Mouse (Mus musculus) heart, embryonic 14.5 days (tissue): ENCODE results near the gene Polr1c. TPM values are rescaled to one million over a fixed set of nuclear protein-coding genes. Genes with fewer than 3 reads are reported as not detected.

ENCODE experiments used
- ATAC-seq: fragments of 200-750 bp; cut with Nextera tagmentation; 2 replicates; pipeline ENCODE4 v1.8.0; 2017; ENCODE audit warnings: low read depth, moderate TSS enrichment; ENCODE audit not compliant: insufficient number of reproducible peaks, insufficient read depth, low FRiP score
- H3K27ac ChIP-seq, 2 experiments: fragments of 200-500 bp in 1 of 2; fragments of 300-500 bp in 1 of 2; sonication (generic) in 1 of 2; replicated peaks in 1 of 2; 2 replicates each; pipeline ENCODE4 v1.5.1; 2012 to 2014; ENCODE audit warnings: low read depth in 2 of 2, low read length in 2 of 2, control low read depth in 1 of 2, mild to moderate bottlenecking in 1 of 2, mixed read lengths in 1 of 2; ENCODE audit not compliant: control insufficient read depth in 1 of 2, insufficient read depth in 1 of 2
- H3K27me3 ChIP-seq: fragments of 300-500 bp; sonication (generic); 2 replicates; pipeline ENCODE4 v1.6.1; 2014; ENCODE audit warnings: mild to moderate bottlenecking, low read length, control low read depth; ENCODE audit not compliant: control insufficient read depth, insufficient read depth
- H3K36me3 ChIP-seq: fragments of 300-500 bp; sonication (generic); 2 replicates; pipeline ENCODE4 v1.6.1; 2014; ENCODE audit warnings: mild to moderate bottlenecking, control low read depth, low read length, mixed read lengths; ENCODE audit not compliant: control insufficient read depth, insufficient read depth
- H3K4me1 ChIP-seq, 2 experiments: fragments of 200-500 bp in 1 of 2; fragments of 300-500 bp in 1 of 2; sonication (generic) in 1 of 2; 2 replicates each; pipeline ENCODE4 v1.6.1; 2012 to 2014; ENCODE audit warnings: low read length in 2 of 2, control low read depth in 1 of 2, mixed read lengths in 1 of 2; ENCODE audit not compliant: control insufficient read depth in 2 of 2, insufficient read depth in 2 of 2
- H3K4me2 ChIP-seq: fragments of 300-500 bp; sonication (generic); 2 replicates; pipeline ENCODE4 v1.6.1; 2014; ENCODE audit warnings: mild to moderate bottlenecking, low read length
- H3K4me3 ChIP-seq, 2 experiments: fragments of 200-500 bp in 1 of 2; fragments of 300-500 bp in 1 of 2; sonication (generic) in 1 of 2; 2 replicates each; pipeline ENCODE4 v1.5.1; 2012 to 2014; ENCODE audit warnings: low read length in 2 of 2, mild to moderate bottlenecking in 2 of 2, control low read depth in 1 of 2, low read depth in 1 of 2, moderate library complexity in 1 of 2; ENCODE audit not compliant: control insufficient read depth in 1 of 2, insufficient read depth in 1 of 2
- H3K9ac ChIP-seq: fragments of 300-500 bp; sonication (generic); 2 replicates; pipeline ENCODE4 v1.6.1; 2014; ENCODE audit warnings: mild to moderate bottlenecking, low read length
- H3K9me3 ChIP-seq: fragments of 300-500 bp; sonication (generic); 2 replicates; pipeline ENCODE4 v1.6.1; 2016; ENCODE audit warnings: low read length, control low read depth; ENCODE audit not compliant: control insufficient read depth
- WGBS: fragments of 180-500 bp; shearing (Covaris S2); extraction: QIAGEN DNeasy Blood & Tissue Kit; methylation state at CpG from one replicate; pipeline ENCODE4 v1.1.7; 2014; 5-methylcytosine and 5-hydroxymethylcytosine counted together
- polyA plus RNA-seq: library from polyadenylated mRNA; unstranded; fragments of >200 nt; fragmentation: Nextera tagmentation; extraction: Ambion mirVana; gene quantifications from 2 replicates; pipeline ENCODE4 v1.2.1, GENCODE M21; 2014

Polr1c gene
- polyA plus RNA-seq, 1 experiment from 2014 or later: 48.7 TPM

DNA sequence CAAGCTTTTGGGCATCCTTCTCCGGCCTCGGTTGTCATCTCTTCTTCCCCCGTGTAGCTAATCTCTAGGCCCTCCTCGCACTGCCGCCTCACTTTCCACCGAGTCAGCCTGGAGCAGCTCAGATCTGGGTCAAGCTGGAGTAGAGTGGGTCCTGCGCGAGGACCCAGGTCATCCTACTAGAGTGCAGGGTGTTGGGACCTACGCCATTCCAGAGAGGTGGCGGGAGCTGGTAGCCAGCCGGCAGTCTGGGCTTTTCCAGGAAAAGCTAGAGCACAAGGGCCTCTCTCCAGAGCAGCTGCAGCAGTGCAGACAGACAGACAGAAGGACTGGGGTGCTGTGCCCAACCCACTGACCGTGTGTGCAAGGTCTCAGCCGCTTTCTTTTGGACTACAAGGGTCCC is 5.6 kb downstream of the Polr1c start:
- peaks cover 84% of the 10 kb centered on the region for H3K36me3 ChIP-seq
- no peaks in the 10 kb centered on the region for H3K27me3 ChIP-seq
- H3K9me3 ChIP-seq: no peaks in the 10 kb centered on the region
- no peak overlapping the region for H3K9ac ChIP-seq
- WGBS: 85% methylated on average over 13 of the region's 13 CpGs
- H3K4me1 ChIP-seq: peaks cover 15 to 20% of the 10 kb centered on the region in 2 experiments
- H3K27ac ChIP-seq: no peak overlapping the region
- no peak overlapping the region for H3K4me2 ChIP-seq
- no peak overlapping the region for H3K4me3 ChIP-seq
- ATAC-seq: no peak

DNA sequence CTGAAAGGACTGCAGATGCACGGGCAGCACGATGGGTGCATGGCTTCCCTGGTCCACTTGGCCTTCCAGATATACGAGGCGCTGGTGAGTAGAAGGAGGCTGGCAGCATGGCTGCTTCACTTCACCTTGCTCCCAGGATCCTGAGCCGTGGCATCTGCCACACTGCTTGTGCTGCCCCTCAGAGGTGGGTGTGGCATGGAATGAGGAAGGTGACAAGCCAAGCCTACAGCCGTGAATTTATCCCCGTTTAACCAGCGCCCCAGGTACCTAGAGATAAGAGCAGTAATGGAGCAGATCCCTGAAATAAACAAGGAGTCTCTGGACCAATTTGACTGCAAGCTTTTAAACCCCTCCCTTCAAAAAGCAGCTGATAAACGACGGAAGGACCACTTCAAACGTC is 6.4 kb downstream of the Polr1c start:
- ATAC-seq: no peak
- Histone ChIP-seq H3K9ac (no peak overlapping the region), H3K27ac (no peak overlapping the region), H3K4me3 (no peak overlapping the region), H3K4me1 (peaks cover 10 to 12% of the 10 kb centered on the region in 2 experiments), H3K27me3 (no peaks in the 10 kb centered on the region), H3K9me3 (no peaks in the 10 kb centered on the region), H3K36me3 (peaks cover 90% of the 10 kb centered on the region), H3K4me2 (no peak overlapping the region)
- 51% methylated on average over 11 of the region's 11 CpGs for WGBS

DNA sequence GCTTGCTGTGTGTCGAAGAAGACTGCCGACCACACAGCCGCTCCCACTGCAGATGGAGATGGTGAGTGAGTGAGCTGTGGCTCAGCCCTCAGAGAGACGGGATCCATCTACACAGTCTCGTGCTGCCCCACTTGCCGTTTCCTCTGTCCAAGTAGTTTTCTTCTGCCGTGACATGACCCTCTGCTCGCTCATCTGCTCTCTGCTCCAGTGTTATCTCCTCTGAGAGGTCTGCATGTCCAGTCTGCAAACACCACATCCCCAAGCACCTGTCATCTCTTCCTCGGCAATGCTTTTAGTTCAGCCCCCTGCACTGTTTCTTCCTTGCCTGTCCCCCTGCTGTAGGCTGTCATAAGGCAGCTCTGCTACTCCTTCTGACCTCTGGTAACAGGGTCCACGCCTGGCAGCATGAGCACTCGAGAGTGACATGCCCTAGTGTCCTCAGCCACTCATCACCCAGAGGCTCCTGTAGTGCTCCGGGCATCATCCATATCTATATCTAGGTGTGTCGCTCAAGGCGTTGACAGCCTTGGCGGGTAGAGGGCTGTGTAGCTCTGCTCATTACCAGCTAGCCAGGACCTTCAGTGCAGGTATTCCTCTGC is 8.2 kb downstream of the Polr1c start:
- H3K27ac ChIP-seq: peak overlapping the region; percentile 8 to 41; a peak in 1 of 4 replicates
- no peak overlapping the region for H3K4me3 ChIP-seq
- H3K9me3 ChIP-seq: no peaks in the 10 kb centered on the region
- H3K4me1 ChIP-seq: peaks cover 10 to 12% of the 10 kb centered on the region in 2 experiments
- H3K36me3 ChIP-seq: peaks cover 83% of the 10 kb centered on the region
- peak; percentile 81 for ATAC-seq
- H3K4me2 ChIP-seq: no peak overlapping the region
- H3K9ac ChIP-seq: no peak overlapping the region
- no peaks in the 10 kb centered on the region for H3K27me3 ChIP-seq
- WGBS: 30% methylated on average over 15 of the region's 15 CpGs

DNA sequence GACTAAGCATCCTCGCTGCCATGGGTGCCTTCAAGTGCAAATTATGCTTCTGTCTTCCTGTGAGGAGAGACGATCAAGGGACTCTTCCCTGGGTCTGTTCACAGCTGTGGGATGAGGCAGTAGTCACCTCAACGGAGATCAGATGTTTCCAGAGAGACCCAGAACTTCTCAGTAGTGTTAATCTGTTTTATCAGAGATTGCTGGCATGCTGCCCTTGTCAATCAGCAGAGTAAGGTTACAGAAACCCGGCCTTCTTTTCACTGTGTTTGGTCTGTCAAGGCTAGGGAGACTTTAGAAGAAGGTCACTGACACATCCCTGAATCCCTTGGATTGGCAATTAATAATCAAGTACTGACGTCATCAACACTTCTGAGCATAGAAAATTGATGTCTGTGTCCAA is 10.4 kb downstream of the Polr1c start:
- 52% methylated on average over 5 of the region's 5 CpGs for WGBS
- peaks cover 10 to 12% of the 10 kb centered on the region in 2 experiments for H3K4me1 ChIP-seq
- no peak for ATAC-seq
- H3K27ac ChIP-seq: no peak overlapping the region
- H3K27me3 ChIP-seq: no peaks in the 10 kb centered on the region
- H3K36me3 ChIP-seq: peaks cover 82% of the 10 kb centered on the region
- H3K4me3 ChIP-seq: no peak overlapping the region
- H3K4me2 ChIP-seq: no peak overlapping the region
- no peaks in the 10 kb centered on the region for H3K9me3 ChIP-seq
- no peak overlapping the region for H3K9ac ChIP-seq

DNA sequence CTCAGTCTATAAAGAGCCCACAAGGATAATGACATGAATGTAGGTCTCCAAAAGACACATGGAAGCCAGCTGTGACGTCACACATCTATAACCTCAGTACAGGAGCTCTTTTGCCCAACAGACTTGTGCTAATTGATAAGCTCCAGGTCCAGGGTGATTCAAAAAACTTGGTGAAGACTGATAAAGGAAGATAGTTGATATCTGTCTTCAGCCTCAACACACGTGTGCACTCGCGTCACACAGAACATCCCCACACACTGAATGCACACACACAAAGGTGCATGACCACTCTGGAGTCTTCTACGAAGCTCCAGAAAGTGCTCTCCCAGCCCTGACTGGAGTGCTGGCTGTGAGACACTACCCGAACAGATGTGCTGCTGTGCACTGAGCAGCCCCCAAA is 10.8 kb downstream of the Polr1c start:
- Histone ChIP-seq H3K9ac (no peak overlapping the region), H3K4me2 (no peak overlapping the region), H3K9me3 (no peaks in the 10 kb centered on the region), H3K27ac (no peak overlapping the region), H3K27me3 (no peaks in the 10 kb centered on the region), H3K36me3 (peaks cover 78% of the 10 kb centered on the region), H3K4me1 (peaks cover 10 to 12% of the 10 kb centered on the region in 2 experiments), H3K4me3 (no peak overlapping the region)
- WGBS: 74% methylated on average over 6 of the region's 6 CpGs
- no peak for ATAC-seq

DNA sequence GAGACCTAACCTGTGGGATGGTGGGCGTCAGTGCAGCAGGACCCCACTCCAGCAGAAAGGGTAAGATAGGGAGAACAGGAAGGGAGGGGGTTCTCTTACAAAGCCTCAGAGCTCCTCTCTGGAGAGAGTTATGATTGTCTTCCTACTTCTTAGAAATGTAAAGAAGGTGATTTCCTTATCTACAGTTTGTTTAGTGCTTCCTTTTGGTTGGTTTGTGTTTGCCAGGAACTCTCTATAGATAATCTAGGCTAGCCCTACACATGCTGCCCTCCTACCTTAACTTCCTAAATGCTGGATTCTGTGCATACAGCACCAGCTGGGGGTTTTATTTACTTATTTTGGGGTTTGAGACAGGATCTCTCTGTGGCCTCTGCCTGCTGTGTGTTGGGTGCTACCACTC is 11.8 kb downstream of the Polr1c start:
- Histone ChIP-seq H3K36me3 (peaks cover 75% of the 10 kb centered on the region), H3K27ac (no peak overlapping the region), H3K9ac (no peak overlapping the region), H3K4me1 (peaks cover 10 to 12% of the 10 kb centered on the region in 2 experiments), H3K4me3 (no peak overlapping the region), H3K9me3 (no peaks in the 10 kb centered on the region), H3K27me3 (no peaks in the 10 kb centered on the region), H3K4me2 (no peak overlapping the region)
- WGBS: 88% methylated on average over 1 of the region's 1 CpGs
- ATAC-seq: no peak

DNA sequence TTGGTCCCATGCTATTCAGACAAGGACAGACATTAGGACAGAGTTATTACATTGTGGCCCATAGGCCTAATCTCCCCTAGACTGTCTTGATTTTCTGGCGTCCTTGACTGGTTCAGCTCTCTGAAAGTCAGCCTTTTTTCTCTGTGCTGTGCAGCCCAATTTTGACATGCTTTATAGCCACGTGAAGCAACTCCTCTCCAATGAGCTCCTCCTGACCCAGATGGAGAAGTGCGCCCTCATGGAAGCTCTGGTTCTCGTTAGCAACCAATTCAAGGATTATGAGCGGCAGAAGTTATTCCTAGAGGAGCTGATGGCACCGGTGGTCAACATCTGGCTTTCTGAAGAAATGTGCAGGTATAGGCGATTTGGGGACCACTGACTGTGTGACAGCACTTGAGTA is 20.3 kb downstream of the Polr1c start:
- H3K36me3 ChIP-seq: peaks cover 93% of the 10 kb centered on the region
- H3K4me2 ChIP-seq: no peak overlapping the region
- no peak overlapping the region for H3K27ac ChIP-seq
- H3K27me3 ChIP-seq: no peaks in the 10 kb centered on the region
- 87% methylated on average over 7 of the region's 7 CpGs for WGBS
- no peaks in the 10 kb centered on the region for H3K4me1 ChIP-seq
- H3K4me3 ChIP-seq: no peak overlapping the region
- ATAC-seq: no peak
- no peaks in the 10 kb centered on the region for H3K9me3 ChIP-seq
- H3K9ac ChIP-seq: no peak overlapping the region

DNA sequence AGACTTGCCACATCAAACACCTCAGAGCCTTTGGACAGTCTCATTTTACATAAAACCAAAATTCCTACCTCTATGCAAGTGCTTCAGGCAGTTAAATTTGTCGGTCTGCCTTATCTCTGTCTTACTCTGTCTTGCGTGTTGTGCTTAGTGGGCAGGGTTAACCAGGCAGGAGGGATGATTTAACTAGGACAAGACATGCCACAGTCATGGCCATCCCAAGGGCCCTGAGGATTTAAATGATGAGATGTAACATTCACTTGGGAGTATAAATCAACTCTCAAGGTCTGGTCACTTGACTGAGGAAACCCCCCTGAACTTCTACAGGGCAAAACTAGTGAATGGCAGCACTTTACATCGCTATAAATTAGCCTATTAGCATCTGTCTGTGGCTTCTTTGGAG is 26.3 kb downstream of the Polr1c start:
- no peaks in the 10 kb centered on the region for H3K27me3 ChIP-seq
- H3K4me1 ChIP-seq: no peaks in the 10 kb centered on the region
- H3K9ac ChIP-seq: no peak overlapping the region
- no peak overlapping the region for H3K4me3 ChIP-seq
- no peaks in the 10 kb centered on the region for H3K9me3 ChIP-seq
- no peak for ATAC-seq
- WGBS: 64% methylated on average over 3 of the region's 3 CpGs
- no peak overlapping the region for H3K4me2 ChIP-seq
- peaks cover 100% of the 10 kb centered on the region for H3K36me3 ChIP-seq
- no peak overlapping the region for H3K27ac ChIP-seq
